Mouse (Mus musculus): Measurements from ENCODE around the gene Adam11.
A peak's percentile ranks its signal among the peaks of the same experiment; 100 is the strongest.

Gene Adam11

GRCm38 (mm10) chr11:102754416-102754815 is 6.8 kb upstream of the Adam11 start:
- no peak for DNase-seq

- DNase-seq = no peak
These were observed 5.8 kb upstream of the Adam11 start for GRCm38 (mm10) chr11:102755391-102755790.

GRCm38 (mm10) chr11:102758977-102759376 is 2.3 kb upstream of the Adam11 start:
- no peak for DNase-seq

- DNase-seq = no peak
These were observed 382 bp upstream of the Adam11 start for GRCm38 (mm10) chr11:102760805-102761308.

GRCm38 (mm10) chr11:102762248-102762647 is 1.0 kb downstream of the Adam11 start:
- no peak for DNase-seq

- no peak for DNase-seq
These were observed 1.9 kb downstream of the Adam11 start for GRCm38 (mm10) chr11:102763009-102763767.

GRCm38 (mm10) chr11:102765416-102765815 is 4.2 kb downstream of the Adam11 start:
- DNase-seq = no peak

- no peak for DNase-seq
These were observed 5.9 kb downstream of the Adam11 start for GRCm38 (mm10) chr11:102767055-102767670.

GRCm38 (mm10) chr11:102769141-102769540 is 7.9 kb downstream of the Adam11 start:
- DNase-seq = no peak

GRCm38 (mm10) chr11:102769993-102770661 is 8.9 kb downstream of the Adam11 start:
- no peak for DNase-seq

GRCm38 (mm10) chr11:102770662-102771435 is 9.6 kb downstream of the Adam11 start:
- no peak for DNase-seq

GRCm38 (mm10) chr11:102771916-102772714 is 10.9 kb downstream of the Adam11 start:
- no peak for DNase-seq

GRCm38 (mm10) chr11:102772771-102773700 is 11.8 kb downstream of the Adam11 start:
- DNase-seq = no peak

GRCm38 (mm10) chr11:102773713-102774611 is 12.7 kb downstream of the Adam11 start:
- peak; percentile 69 to 76 for DNase-seq

- peak; percentile 83 to 87 for DNase-seq
These were observed 13.4 kb downstream of the Adam11 start for GRCm38 (mm10) chr11:102774621-102775141.

- DNase-seq = peak; percentile 70 to 77
These were observed 16.4 kb downstream of the Adam11 start for GRCm38 (mm10) chr11:102777598-102777997.

GRCm38 (mm10) chr11:102778165-102778564 is 16.9 kb downstream of the Adam11 start:
- no peak for DNase-seq

GRCm38 (mm10) chr11:102778597-102778996 is 17.4 kb downstream of the Adam11 start:
- no peak for DNase-seq

GRCm38 (mm10) chr11:102779081-102779638 is 17.9 kb downstream of the Adam11 start:
- DNase-seq = no peak
